Mouse (Mus musculus): ENCODE results near the gene Sumo2.
"Not testable (repeated sequence)": the region's sequence is repeated elsewhere in the genome, so short reads cannot be mapped to it uniquely, and the experiment has no call there.

Gene Sumo2

GRCm38 (mm10) chr11:115483726-115484125, 52.4 kb downstream of the Sumo2 start:
- DNase-seq (ENCODE audit: extremely low read depth, low read depth), result peak; percentile 36

GRCm38 (mm10) chr11:115483278-115483677, 52.8 kb downstream of the Sumo2 start:
- DNase-seq (ENCODE audit: extremely low read depth, low read depth), result no peak

DNA sequence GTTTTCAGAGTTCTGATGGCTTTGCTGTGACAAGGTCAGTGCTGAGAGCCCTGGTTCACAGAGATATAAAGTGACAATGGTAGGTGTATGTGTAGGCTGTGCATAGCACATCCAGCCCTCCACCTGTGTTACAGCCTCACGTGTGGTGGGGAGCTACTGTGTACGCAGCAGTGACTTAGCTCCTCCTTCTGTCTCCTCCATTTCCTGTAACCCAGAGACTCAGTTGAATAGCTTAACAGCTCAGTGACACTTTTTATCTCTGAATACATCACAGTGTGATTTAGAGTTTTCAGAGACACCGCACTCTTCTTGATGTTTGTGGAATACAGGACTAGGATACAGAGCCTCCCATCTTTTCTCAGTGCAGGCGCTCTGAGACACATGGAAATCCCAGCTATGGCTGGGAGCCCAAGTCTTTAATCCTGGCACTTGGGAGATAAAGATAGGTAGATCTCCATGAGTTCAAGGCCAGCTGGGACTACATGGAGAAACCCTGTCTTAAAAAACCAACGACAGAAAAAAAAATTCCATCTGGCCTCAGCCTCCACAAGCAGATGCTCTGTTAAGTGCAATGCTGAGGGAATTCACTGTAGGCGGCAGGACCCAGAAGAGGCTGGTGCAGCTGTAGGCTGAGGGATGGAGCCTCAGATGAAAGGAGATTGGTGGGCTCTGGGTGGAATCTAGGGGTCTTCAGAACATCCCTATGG, 54.4 kb downstream of the Sumo2 start:
- DNase-seq (ENCODE audit: extremely low read depth, low read depth), result no peak

DNA sequence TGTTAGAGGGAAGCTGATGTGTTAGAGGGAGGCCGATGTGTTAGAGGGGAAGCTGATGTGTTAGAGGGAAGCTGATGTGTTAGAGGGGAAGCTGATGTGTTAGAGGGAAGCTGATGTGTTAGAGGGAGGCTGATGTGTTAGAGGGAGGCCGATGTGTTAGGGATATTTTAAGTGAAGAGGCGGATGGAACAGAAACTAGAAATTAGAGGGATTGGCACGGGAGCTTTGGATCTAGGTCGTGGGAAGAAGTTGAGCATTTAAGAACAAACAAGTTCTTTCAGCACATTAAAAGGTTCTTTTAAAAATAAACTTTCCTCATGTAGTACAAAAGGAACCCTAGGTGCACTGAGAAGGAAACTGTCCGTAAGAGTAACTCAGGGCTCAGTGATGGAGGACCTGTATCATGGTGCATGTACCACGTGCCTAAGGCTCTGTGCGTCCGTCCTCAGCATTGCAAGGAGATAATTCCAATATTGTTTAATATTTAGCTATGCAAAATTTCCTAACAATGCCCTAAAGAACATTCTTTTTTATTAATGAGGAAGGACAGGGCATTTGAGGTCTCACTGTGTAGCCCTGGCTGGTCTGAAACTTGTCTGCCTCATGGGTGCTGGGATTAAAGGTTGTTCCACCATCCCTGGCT, 57.7 kb downstream of the Sumo2 start:
- no peak for DNase-seq (ENCODE audit: extremely low read depth, low read depth)

DNA sequence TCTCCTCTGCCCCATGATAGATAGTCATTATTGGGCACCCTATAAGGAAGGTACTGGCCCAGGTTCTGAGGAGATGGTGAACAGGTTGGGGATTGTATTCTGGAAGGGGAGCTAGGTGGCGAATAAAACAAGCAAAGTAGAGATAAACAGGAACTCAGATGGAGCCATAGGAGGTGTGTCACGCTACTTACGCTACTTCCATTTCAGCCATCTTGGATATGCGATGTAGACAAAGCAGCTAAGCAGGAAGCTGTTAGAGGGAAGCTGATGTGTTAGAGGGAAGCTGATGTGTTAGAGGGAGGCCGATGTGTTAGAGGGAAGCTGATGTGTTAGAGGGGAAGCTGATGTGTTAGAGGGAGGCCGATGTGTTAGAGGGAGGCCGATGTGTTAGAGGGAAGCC, 58.7 kb downstream of the Sumo2 start:
- peak; percentile 73 for DNase-seq (ENCODE audit: extremely low read depth, low read depth)

- not testable (repeated sequence) for DNase-seq (ENCODE audit: extremely low read depth, low read depth)
Measured at GRCm38 (mm10) chr11:115476630-115477029, 59.4 kb downstream of the Sumo2 start.

- DNase-seq (ENCODE audit: extremely low read depth, low read depth), result peak; percentile 19
Measured at GRCm38 (mm10) chr11:115475758-115476237, 60.3 kb downstream of the Sumo2 start.

- DNase-seq (ENCODE audit: extremely low read depth, low read depth), result peak; percentile 92
Measured at GRCm38 (mm10) chr11:115475025-115475757, 60.9 kb downstream of the Sumo2 start, which contains the start of gene Armc7. Gene Armc7 (plus strand): TSS chr11:115475667.

DNA sequence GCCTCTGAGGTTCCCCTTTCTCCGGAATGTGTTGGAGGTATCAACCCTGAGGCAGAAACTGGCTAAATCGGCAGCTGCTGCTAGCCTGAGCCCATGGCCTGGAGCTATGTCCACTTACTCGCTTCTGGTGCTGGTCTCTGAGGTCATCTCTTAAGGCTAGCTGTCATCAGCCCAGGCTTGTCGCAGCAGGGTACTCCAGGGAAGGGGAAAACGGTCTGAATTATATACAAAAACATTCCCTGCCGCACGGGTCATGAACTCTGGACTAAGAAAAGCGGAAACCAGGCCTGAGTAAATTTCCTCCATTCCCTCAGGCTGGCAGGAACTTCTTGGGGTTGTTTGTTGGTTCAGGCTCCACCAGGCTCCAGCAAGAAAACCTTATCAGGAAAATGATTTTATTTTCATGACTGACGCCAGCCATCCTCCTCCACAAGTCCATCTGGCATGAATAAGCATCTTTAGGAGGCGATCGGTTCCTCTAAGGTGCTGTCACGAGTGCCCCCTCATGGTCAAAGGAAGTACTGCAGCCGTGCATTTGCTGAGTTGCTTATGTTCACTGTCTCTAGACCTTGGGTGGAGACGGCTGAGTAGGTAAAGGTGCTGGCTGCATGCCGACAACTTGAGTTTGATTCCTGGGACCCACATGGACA, 62.3 kb downstream of the Sumo2 start:
- peak; percentile 93 for DNase-seq (ENCODE audit: extremely low read depth, low read depth)
